Mouse (Mus musculus) forebrain, embryonic 16.5 days (tissue): ENCODE data around the gene Tubb2b. TPM values are rescaled to one million over a fixed set of nuclear protein-coding genes. Genes with fewer than 3 reads are reported as not detected.

Experiments used
- ATAC-seq: fragments of 200-750 bp; cut with Nextera tagmentation; 2 replicates; pipeline ENCODE4 v1.8.0; 2017; ENCODE audit warnings: mild to moderate bottlenecking, moderate library complexity
- H3K27ac ChIP-seq: fragments of 300-500 bp; sonication (generic); 2 replicates; pipeline ENCODE4 v1.5.1; 2014; ENCODE audit warnings: low read length, control low read depth
- H3K27me3 ChIP-seq: fragments of 300-500 bp; sonication (generic); replicated peaks from 2 replicates; pipeline ENCODE4 v1.6.1; 2014; ENCODE audit warnings: low read length; ENCODE audit not compliant: control insufficient read depth, insufficient read depth
- H3K36me3 ChIP-seq: fragments of 300-500 bp; sonication (generic); 2 replicates; pipeline ENCODE4 v1.6.1; 2014; ENCODE audit not compliant: control insufficient read depth, insufficient read depth
- H3K4me1 ChIP-seq: fragments of 300-500 bp; sonication (generic); replicated peaks from 2 replicates; pipeline ENCODE4 v1.6.1; 2014; ENCODE audit warnings: low read length; ENCODE audit not compliant: control insufficient read depth, insufficient read depth
- H3K4me2 ChIP-seq: fragments of 300-500 bp; sonication (generic); 2 replicates; pipeline ENCODE4 v1.6.1; 2014; ENCODE audit warnings: mild to moderate bottlenecking, low read length, control low read depth
- H3K4me3 ChIP-seq: fragments of 300-500 bp; sonication (generic); replicated peaks from 2 replicates; pipeline ENCODE4 v1.5.1; 2014; ENCODE audit warnings: mild to moderate bottlenecking, low read length, control low read depth
- H3K9ac ChIP-seq: fragments of 300-500 bp; sonication (generic); replicated peaks from 2 replicates; pipeline ENCODE4 v1.6.1; 2014; ENCODE audit warnings: low read depth, low read length, control low read depth
- H3K9me3 ChIP-seq: fragments of 300-500 bp; sonication (generic); 2 replicates; pipeline ENCODE4 v1.6.1; 2016; ENCODE audit warnings: low read length; ENCODE audit not compliant: control insufficient read depth
- WGBS: fragments of 180-500 bp; shearing (Covaris S2); extraction: QIAGEN DNeasy Blood & Tissue Kit; methylation state at CpG from one replicate; pipeline ENCODE4 v1.1.7; 2014; 5-methylcytosine and 5-hydroxymethylcytosine counted together
- polyA plus RNA-seq: library from polyadenylated mRNA; unstranded; fragments of >200 nt; fragmentation: Nextera tagmentation; extraction: Ambion mirVana; gene quantifications from 2 replicates; pipeline ENCODE4 v1.2.1, GENCODE M21; 2015

The Tubb2b gene
- polyA plus RNA-seq, 1 experiment from 2014 or later = 1,210 TPM

DNA sequence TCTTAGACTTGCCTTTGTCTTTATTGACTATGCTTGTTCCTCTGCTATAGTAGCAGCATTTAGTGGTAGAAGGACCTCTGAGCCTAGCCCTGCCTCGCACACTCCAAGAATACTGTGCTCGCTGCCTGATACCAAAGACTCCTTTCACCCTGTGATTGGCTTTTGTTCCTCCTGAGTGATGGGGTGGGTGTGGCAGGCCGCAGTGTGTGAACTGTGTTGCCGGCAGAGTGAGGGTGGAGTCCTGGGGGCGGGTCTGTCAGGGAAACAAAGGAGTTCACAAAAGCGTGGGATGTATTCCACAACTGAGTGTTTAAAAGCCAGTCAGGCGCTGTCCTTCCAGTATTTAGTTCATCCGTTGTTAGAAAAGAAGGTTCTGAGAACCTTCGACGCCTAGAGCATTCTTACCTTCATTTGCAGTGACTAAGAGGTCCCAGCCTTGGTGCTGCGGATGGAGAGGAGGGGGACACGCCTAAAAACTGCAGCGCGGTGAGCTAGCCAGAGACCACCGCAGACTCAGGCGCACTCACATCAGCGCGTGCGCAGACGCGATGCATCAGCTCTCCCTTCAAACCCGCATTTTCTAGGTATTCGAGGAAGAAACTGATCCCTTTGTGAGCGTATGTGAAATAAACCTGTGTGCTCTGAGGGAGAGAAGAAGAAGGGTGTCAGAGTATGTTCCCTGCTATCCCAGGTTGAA is 893 bp upstream of the Tubb2b start:
- WGBS = 0% methylated on average over 24 of the region's 24 CpGs

DNA sequence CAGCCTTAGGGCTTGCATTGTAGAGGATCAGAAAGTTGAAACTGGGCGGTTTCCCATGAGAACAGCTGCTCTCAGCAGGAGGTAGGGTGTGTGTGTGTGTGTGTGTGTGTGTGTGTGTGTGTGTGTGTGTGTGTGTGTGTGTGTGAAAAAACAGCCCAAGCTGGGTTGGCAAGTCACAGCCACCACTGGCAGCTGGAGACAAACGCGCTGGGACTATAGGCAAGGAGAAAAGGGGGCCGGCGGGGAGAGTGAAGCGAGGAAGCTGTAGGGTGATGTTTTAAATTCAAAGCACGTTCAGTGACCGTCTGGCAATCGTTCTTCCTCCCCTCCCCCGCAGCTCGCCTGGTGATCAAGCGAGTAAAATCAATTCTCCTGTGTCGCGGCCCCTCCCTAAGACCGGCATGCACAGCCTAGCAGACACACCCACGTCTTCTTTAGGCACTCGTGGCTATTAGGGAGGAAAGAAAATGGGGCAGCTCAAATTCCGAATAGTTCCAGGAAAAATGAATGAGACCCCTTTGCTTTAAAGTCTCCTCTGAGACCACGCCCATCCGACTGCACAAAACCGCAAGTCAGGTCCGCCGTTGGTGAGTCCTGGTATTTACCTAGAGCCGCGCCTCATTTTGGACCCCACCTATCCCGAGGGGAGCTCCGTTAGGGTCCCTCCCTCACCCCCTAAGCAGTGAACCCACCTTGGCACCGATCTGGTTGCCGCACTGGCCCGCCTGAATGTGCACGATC is 611 bp downstream of the Tubb2b start:
- peaks cover 43% of the 10 kb centered on the region for H3K4me1 ChIP-seq
- H3K27me3 ChIP-seq = no peaks in the 10 kb centered on the region
- peak overlapping the region; percentile 100 for H3K27ac ChIP-seq
- peak overlapping the region; percentile 99 for H3K9ac ChIP-seq
- H3K4me3 ChIP-seq = peak overlapping the region; percentile 99
- H3K4me2 ChIP-seq = peak overlapping the region; percentile 98
- no peaks in the 10 kb centered on the region for H3K9me3 ChIP-seq
- peak; percentile 2; the same call in 1 of the 2 replicates for ATAC-seq
- H3K36me3 ChIP-seq = peaks cover 4% of the 10 kb centered on the region; the same call in 1 of the 2 replicates
- WGBS = under 1% methylated on average over 30 of the region's 31 CpGs

More for the DNA sequence above, 893 bp upstream of the Tubb2b start:
- ATAC-seq = peak; percentile 68
- Histone ChIP-seq H3K4me1 (peaks cover 42% of the 10 kb centered on the region), H3K27me3 (no peaks in the 10 kb centered on the region), H3K27ac (peak overlapping the region; percentile 100), H3K36me3 (peaks cover 4% of the 10 kb centered on the region; the same call in 1 of the 2 replicates), H3K9ac (peak overlapping the region; percentile 99), H3K9me3 (no peaks in the 10 kb centered on the region), H3K4me3 (peak overlapping the region; percentile 99), H3K4me2 (peak overlapping the region; percentile 98)

DNA sequence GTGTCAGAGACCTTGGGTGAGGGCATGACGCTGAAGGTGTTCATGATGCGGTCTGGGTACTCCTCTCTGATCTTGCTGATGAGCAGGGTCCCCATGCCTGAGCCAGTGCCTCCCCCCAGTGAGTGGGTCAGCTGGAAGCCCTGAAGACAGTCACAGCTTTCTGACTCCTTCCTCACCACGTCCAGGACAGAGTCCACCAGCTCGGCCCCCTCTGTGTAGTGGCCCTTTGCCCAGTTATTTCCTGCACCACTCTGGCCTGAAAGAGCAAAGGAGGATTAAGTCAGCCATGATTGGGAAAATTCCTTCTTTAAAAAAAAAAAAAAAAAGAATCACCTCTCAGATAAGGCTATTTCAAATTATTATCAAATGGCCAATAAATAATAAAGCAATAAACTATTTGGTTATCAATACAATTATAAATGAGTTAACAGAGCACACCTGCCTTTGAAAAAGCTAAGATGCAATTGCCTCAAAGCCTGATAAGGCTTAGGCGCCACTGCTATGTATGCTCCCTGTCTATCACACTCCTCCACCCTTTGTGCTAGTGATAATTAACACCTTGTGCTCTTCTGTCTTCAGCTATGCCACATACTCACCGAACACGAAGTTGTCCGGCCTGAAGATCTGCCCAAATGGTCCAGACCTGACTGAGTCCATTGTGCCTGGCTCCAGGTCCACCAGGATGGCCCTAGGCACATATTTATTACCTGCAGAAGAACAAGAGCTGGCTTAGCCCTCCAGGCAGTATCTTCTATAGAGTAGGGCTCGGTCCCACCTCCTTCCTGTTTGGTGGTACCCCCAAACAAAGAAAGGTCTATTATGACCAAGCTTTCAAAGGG is 1.8 kb downstream of the Tubb2b start:
- Histone ChIP-seq H3K4me1 (peaks cover 45% of the 10 kb centered on the region), H3K9ac (peak overlapping the region; percentile 99), H3K27me3 (no peaks in the 10 kb centered on the region), H3K36me3 (peaks cover 10% of the 10 kb centered on the region; the same call in 1 of the 2 replicates), H3K27ac (peak overlapping the region; percentile 100), H3K4me2 (peak overlapping the region; percentile 98), H3K4me3 (peak overlapping the region; percentile 99), H3K9me3 (no peaks in the 10 kb centered on the region)
- no peak for ATAC-seq
- 17% methylated on average over 8 of the region's 9 CpGs for WGBS

DNA sequence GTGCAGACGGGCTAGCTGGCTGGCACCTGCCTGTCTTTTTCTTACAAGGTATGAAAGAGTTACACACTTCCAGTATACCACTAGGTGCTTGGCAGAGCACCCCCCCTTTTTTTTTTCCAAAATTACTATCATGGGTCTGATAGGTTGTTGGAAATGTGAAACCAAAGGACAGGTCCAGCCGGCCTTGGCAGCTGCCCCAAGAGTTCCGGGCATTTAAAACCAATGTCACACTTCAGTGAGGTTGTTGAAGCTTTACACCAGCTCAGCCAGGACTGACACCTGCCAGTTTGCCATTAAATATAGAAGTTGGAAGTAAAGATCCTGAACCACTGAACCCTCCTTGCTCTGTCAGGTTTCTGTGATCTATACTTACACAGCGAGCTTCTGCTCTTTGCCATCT is 4.6 kb downstream of the Tubb2b start:
- peaks cover 16% of the 10 kb centered on the region for H3K36me3 ChIP-seq
- no peaks in the 10 kb centered on the region for H3K27me3 ChIP-seq
- peak overlapping the region; percentile 96 for H3K4me2 ChIP-seq
- peak overlapping the region; percentile 54 for H3K9ac ChIP-seq
- ATAC-seq = no peak
- H3K4me3 ChIP-seq = peak overlapping the region; percentile 55
- WGBS = 26% methylated on average over 4 of the region's 4 CpGs
- H3K4me1 ChIP-seq = peaks cover 37% of the 10 kb centered on the region
- H3K9me3 ChIP-seq = no peaks in the 10 kb centered on the region
- H3K27ac ChIP-seq = no peak overlapping the region; the same call in 1 of the 2 replicates

DNA sequence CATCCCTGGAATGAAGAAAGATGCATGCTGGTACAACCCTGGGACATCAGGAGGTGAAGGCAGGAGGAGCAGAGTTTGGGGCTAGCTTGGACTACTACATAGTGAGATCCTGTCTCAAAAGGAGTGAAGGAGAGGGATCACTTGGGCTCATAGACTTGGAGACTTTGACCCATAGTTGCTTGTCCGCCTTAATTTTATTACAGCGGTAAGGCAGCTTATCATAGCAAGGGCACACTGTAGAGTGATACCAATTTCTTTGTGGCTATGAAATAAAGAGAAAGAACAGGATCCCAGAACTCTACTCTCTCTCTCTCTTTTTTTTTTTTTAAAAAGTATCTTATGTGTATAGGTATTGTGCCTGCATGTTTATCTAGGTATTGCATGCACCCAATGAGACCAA is 9.7 kb downstream of the Tubb2b start:
- no peak overlapping the region for H3K4me3 ChIP-seq
- peaks cover 33% of the 10 kb centered on the region for H3K4me1 ChIP-seq
- H3K4me2 ChIP-seq = no peak overlapping the region
- peaks cover 12% of the 10 kb centered on the region for H3K36me3 ChIP-seq
- no peaks in the 10 kb centered on the region for H3K9me3 ChIP-seq
- H3K27me3 ChIP-seq = no peaks in the 10 kb centered on the region
- 98% methylated on average over 2 of the region's 2 CpGs for WGBS
- no peak overlapping the region for H3K27ac ChIP-seq
- H3K9ac ChIP-seq = no peak overlapping the region
- ATAC-seq = no peak

DNA sequence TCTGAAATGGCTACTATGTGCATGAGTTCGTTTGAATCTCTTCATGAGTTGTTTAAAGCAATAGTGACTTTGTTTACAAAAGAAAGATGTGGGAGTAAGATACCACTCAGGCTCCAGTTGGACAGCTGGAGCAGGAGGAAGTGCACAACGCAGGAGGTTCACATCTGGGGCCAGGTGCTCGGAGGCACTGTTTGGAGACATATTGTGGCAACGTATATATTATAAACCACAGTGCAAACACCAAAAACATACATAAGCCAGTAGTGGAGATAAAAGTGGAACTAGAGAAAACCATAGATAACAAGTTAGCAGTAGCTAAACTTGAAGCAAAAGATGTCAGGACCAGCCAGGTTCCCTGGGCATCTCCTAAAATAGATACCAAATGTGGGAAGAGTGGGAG is 10.9 kb downstream of the Tubb2b start:
- Histone ChIP-seq H3K4me3 (no peak overlapping the region), H3K4me2 (no peak overlapping the region), H3K9me3 (no peaks in the 10 kb centered on the region), H3K9ac (no peak overlapping the region), H3K36me3 (peaks cover 10% of the 10 kb centered on the region), H3K27me3 (no peaks in the 10 kb centered on the region), H3K4me1 (peaks cover 22% of the 10 kb centered on the region), H3K27ac (no peak overlapping the region)
- ATAC-seq = no peak
- WGBS = 84% methylated on average over 4 of the region's 4 CpGs

DNA sequence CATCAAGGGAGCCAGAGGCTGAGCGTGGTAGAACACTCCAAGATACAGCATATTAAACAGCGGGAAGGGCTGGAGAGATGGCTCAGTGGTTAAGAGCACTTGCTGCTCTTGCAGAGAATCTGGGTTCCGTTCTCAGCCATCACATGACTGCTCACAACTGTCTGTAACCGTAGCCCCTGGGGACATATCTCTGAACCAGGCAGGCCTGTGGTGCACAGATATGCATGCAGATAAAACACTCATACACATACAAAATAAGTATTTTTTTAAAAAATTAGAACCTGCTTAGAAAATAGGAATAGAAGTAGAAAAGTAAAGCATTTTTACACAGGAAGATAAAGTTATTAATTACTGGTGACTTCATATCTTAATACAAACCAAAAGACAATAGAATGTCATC is 11.4 kb downstream of the Tubb2b start:
- Histone ChIP-seq H3K4me1 (peaks cover 16% of the 10 kb centered on the region), H3K36me3 (peaks cover 5% of the 10 kb centered on the region; the same call in 1 of the 2 replicates), H3K27me3 (no peaks in the 10 kb centered on the region), H3K9ac (no peak overlapping the region), H3K9me3 (no peaks in the 10 kb centered on the region), H3K4me2 (no peak overlapping the region), H3K4me3 (no peak overlapping the region), H3K27ac (no peak overlapping the region)
- ATAC-seq = no peak
- 82% methylated on average over 4 of the region's 4 CpGs for WGBS

DNA sequence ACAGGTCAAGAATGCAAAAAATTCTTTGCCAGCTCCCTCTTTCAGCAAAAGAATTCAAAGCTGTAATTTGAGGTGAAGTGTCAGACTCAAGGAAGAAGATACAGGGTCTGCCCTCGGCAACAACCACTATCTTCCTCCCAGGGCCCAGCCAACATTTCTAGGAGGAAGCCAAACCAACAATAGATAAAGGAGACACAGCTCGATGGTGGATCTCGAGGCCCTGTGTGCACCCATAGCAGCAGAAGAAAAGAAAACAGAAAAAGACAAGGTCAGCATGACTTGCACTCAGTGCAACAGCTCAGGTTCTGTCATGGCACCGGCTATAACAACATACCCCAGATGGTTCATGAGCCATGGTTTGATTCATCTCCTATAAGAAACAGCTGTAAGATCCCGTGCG is 13.8 kb downstream of the Tubb2b start:
- no peaks in the 10 kb centered on the region for H3K27me3 ChIP-seq
- H3K9ac ChIP-seq = no peak overlapping the region
- WGBS = 94% methylated on average over 6 of the region's 6 CpGs
- H3K4me1 ChIP-seq = no peaks in the 10 kb centered on the region
- H3K9me3 ChIP-seq = no peaks in the 10 kb centered on the region
- ATAC-seq = no peak
- no peak overlapping the region for H3K27ac ChIP-seq
- H3K4me2 ChIP-seq = no peak overlapping the region
- H3K36me3 ChIP-seq = peaks cover 3% of the 10 kb centered on the region; the same call in 1 of the 2 replicates
- no peak overlapping the region for H3K4me3 ChIP-seq

DNA sequence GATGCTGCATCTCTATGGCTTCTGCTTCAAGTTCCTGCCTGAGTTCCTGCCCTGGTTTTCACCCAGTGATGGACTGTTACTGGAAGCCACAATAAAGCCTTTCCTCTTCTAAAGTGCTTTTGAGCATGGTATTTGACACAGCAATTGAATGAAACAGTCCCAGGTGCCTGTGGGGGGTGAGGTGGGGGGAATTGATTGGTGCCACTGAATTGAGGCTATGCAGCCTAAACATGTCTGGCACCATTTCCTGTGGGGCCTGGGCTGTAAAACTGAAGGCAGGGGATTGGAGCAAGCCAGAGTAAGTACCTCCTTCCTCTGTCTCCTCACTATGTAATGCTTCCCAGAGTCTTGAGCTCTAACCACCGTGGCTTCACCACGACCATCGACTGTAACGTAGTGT is 15.6 kb downstream of the Tubb2b start:
- Histone ChIP-seq H3K4me2 (no peak overlapping the region), H3K27ac (no peak overlapping the region), H3K4me1 (no peaks in the 10 kb centered on the region), H3K27me3 (no peaks in the 10 kb centered on the region), H3K4me3 (no peak overlapping the region), H3K9me3 (no peaks in the 10 kb centered on the region), H3K36me3 (no peaks in the 10 kb centered on the region), H3K9ac (no peak overlapping the region)
- ATAC-seq = no peak
- 86% methylated on average over 4 of the region's 4 CpGs for WGBS
